Mouse (Mus musculus) retina, postnatal 1 day (tissue): ENCODE data around the gene Gpr1.
"Not testable (repeated sequence)": the region's sequence is repeated elsewhere in the genome, so short reads cannot be mapped to it uniquely, and the experiment has no call there.

Experiments
- DNase-seq: peaks from one replicate; pipeline ENCODE4 v3.0.0-alpha.2; 2012

Gpr1 gene

DNA sequence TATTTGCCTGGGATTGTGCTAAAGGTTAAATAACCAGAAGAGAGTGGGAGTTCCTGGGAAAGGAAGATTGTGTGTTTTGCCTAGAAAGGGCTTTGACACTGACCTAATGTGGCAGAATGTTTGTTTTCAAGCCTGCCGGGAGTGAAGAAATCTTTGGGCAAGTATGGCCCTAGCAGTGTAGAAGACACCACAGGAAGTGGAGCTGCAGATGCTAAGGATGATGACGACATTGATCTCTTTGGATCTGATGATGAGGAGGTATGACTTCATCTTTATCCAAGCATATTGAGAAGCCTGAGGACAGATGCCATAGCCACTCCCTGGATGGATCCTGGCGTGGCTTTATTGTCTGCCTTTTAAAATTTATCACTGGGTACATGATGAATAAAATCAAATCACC, 36.0 kb downstream of the Gpr1 start:
- no peak for DNase-seq

DNA sequence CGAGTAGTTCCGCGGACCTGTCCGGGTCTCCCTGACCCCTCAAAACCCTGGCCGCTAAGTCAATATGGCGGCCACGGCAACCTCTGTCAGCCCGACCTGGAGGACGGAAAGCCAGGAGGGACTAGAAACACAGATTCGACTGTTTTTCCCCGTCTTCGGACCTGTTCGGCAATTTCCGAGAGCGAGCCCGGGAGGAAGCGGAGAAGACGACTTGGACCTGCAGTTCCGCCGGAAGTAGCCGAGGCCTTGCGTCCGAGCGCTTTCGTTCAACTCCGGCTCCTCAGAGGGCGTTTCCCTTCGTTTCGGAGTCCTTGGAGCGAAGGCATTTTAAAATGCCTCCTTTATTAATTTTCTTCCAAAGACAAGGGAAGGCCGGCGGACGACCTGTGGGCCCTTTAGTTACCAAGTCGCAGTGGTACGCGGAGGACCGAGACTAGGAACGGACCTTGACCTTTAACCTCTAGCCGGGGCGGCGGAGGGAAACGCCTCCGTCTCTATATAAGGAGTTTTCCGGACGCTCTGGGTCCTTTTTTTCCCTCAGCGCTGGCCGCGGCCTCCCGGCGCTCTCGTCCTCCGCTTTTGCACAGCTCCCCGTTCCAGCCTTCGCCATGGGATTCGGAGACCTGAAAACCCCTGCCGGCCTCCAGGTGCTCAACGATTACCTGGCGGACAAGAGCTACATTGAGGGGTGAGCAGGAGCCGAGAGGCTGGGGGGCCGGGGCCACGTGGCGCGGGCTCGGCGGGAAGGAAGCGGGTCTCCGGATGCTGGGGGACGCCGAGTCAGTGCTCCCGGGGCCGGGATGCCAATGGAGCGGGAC, 37.5 kb downstream of the Gpr1 start, which contains the start of the genes Eef1b2 and Ndufs1:
Gene Eef1b2 (plus strand): TSS at position 222 of the 818 bp plus-strand sequence.
Gene Ndufs1 (minus strand): TSS at position 230 of the 818 bp plus-strand sequence.
- peak; percentile 99 for DNase-seq

DNA sequence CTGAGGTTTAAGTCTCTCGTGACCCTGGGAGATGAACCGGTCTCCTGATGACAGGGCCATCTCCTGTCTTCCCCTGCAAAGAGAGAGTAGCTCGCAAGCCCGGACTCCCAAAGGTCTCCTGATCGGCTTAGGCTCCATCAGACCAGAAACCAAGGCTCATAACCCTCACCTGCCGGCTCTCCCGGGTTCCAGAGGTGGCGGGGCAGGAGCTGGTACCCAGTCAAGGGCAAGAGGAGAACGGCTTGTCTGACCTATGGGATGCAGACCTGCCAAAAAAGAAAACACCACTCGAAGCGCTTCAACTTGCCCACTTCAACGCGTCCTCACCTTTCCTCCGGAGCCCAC, 38.1 kb downstream of the Gpr1 start:
- no peak for DNase-seq

DNA sequence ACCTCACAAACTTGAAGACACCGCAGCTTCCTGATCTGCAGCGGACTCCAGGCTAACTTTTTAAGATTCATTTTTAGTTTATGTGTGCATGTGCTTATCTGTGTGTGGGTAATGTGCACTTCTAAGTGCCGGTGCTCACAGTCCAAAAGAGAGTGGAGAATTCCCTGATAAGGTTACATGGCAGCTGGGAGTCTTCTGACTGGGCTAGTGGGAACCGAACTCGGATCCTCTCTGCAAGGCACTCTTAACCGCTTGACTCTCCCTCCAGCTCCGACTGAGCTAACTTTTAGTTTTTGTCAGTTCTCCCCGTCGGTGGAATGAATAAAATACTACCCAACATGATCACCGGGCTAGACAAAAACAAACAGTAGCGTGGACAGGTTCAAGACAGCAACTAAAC, 38.5 kb downstream of the Gpr1 start:
- no peak for DNase-seq

DNA sequence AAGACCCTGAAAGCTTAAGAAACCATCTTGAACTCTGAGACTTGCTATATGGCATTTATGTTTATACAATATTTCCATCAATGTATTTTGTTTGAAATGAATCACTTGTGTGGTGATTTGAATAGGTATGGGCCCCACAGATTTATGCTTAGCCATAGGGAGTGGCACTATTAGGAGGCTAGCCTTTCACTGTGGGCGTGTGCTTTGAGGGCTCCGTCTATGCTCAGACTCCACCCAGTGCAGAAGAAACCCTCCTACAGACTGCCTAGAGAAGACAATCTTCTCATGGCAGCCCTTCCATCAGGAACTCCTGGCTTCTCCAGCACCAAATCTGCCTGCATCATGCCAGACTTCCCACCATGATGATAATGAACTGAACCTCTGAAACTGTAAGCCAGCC, 45.7 kb downstream of the Gpr1 start:
- no peak for DNase-seq

DNA sequence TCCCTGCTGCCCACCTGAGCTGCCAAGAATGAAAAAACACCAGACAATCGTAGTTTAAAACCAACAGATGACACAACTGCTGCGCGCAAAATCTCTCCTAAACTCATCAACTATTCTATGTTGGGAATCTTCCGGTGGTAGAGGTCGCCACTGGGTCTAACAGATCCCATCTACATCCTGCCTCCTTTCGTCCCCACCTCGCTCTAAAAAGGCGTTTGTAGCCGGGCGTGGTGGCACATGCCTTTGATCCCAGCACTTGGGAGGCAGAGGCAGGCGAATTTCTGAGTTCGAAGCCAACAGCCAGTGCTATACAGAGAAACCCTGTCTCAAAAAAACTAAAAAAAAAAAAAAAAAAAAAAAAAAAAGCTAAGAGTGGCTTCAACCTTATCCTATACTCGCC, 74.1 kb downstream of the Gpr1 start:
- no peak for DNase-seq

DNA sequence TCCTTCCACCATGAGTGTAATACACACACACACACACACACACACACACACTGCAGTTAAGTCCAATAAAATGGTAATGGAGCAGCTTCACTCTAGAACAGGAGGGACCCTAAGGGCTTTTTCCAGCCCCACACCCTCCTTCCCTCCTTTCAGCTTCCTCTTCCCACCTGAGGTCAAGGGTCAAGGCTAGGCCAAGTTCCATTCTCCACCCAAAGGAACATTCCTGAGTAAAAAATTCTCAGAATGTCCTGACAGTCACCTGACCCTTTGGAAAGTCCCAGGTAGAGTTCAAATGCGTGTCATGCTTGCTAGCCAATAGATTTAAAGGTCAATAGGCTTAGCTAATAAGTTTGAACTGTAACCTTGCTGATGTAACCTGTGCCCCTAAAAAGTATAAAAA, 75.8 kb downstream of the Gpr1 start:
- DNase-seq, result not testable (repeated sequence)

DNA sequence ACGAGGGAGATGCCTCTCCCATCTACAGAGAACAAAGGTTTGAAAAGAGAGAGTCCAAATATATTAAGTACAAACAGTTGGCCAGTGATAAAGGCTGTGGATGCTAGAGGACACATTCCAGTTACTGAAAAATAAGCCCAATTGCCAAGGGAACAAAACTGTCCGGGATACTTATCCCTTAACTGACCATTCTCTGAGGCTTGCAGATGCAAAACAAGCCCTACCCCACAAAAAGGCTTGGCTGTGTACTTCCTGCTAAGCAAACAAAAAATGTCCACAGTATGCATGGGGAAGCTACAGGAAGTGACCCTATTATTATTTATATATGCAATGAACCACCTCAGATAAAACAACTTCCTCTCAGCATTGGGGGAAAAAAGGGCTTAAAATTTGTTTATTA, 76.4 kb downstream of the Gpr1 start:
- no peak for DNase-seq

DNA sequence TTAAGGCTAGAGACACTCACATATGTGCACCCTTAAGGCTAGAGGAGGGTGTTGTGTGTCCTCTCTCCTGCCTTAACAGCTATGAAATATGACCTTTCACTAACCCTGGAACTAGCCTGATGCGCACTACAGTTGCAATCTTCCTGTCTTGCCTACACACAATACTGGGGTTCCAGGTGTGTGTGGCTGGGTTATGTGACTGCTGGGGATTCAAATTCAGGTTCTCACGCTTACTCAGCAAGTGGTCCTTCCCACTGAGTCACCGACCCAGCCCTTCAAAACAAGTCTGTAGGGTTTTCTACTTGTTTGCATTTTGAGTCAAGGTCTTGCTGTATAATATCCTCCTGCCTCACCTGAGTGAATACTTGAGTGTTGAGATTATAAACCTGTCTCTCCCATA, 79.8 kb downstream of the Gpr1 start:
- no peak for DNase-seq
